Mouse (Mus musculus): Measurements from ENCODE around the gene Lilr4b. TPM values are rescaled to one million over a fixed set of nuclear protein-coding genes. Genes with fewer than 3 reads are reported as not detected.

Lilr4b gene
- total RNA-seq, 2 experiments from 2014 or later = 0.31 to 0.70 TPM

Other genes starting within 250 kb of the Lilr4b start
- under 1 TPM; 0.47 to 0.51 TPM for gene Gm49339, start within 50 bp of the Lilr4b start, total RNA-seq (2021)
- gene Lilrb4a, start 10.3 kb downstream of the Lilr4b start, total RNA-seq (2021) = under 1 TPM; 0.33 to 0.70 TPM
- gene Fam162b, start 109.9 kb downstream of the Lilr4b start, total RNA-seq (2021) = not detected
- gene Gprc6a, start 150.8 kb downstream of the Lilr4b start, total RNA-seq (2021) = not detected
- gene Rfx6, start 197.1 kb downstream of the Lilr4b start, total RNA-seq (2021) = not detected

Data from gastrocnemius, postnatal 14 days (tissue).